Mouse (Mus musculus): ENCODE results near the gene Myo16. TPM values are rescaled to one million over a fixed set of nuclear protein-coding genes. Genes with fewer than 3 reads are reported as not detected.

Gene Myo16
- polyA plus RNA-seq, 1 experiment: 0.02 TPM

GRCm38 (mm10) chr8:10225018-10225417, 71.3 kb downstream of the Myo16 start:
- no peaks in the 10 kb centered on the region for H3K79me2 ChIP-seq (ENCODE audit: control insufficient read depth, insufficient read depth)
- TF ChIP-seq CEBPB (IDR thresholded peaks at IDR 0.05; ENCODE audit: low read depth) (no peak), CTCF (IDR thresholded peaks at IDR 0.05; ENCODE audit: control insufficient read depth, insufficient read depth, insufficient read length) (no peak), FOSL1 (IDR thresholded peaks at IDR 0.05; ENCODE audit: insufficient read depth, low read length, poor library complexity, severe bottlenecking) (no peak), MYOG (IDR thresholded peaks at IDR 0.05; ENCODE audit: control insufficient read depth, extremely low read depth, insufficient read length) (no peak), MAX (IDR thresholded peaks at IDR 0.05) (no peak), USF1 (IDR thresholded peaks at IDR 0.05; ENCODE audit: low read depth) (no peak)
- H3ac ChIP-seq (ENCODE audit: control insufficient read depth, insufficient read length, low read depth): no peak overlapping the region
- H3K27me3 ChIP-seq (ENCODE audit: control insufficient read depth, insufficient read depth, insufficient read length): no peaks in the 10 kb centered on the region
- no peaks in the 10 kb centered on the region for H3K79me3 ChIP-seq (ENCODE audit: low read depth)
- no peaks in the 10 kb centered on the region for H3K36me3 ChIP-seq (ENCODE audit: control insufficient read depth, insufficient read depth)
- H3K4me3 ChIP-seq (ENCODE audit: insufficient read depth, poor library complexity, severe bottlenecking): no peak overlapping the region

DNA sequence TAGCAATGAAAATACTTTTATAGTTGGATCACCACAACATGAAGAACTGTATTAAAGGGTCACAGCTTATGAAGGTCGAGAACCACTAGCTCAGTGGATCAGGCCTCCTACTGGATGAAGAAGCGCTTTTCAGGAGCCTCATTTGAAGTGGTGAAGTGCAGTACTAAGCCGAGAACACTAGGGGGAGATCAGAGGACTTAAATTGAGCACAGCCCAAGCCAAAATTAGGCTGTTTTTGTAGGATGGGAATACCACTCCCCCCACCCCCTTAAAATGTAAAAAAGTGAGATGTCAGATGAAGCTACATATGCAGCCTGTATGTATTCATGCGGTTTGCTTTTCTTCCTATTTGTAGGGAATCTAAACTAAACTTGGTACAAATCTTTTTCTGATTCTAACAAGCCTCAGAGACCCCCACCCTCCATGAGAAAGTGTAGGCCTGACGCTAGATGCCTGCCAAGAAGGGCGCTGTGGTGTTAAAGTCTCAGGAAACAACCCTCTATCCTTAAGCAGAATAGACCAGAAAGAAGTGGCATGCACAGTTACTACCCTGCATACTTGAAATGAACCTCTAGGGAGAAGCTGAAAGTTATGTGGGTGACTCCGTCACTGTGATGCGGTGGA, 77.1 kb downstream of the Myo16 start:
- TF ChIP-seq MAX (IDR thresholded peaks at IDR 0.05) (no peak), MYOD1 (IDR thresholded peaks at IDR 0.05; ENCODE audit: control insufficient read depth, insufficient read length, low read depth) (no peak), MYOG (IDR thresholded peaks at IDR 0.05; ENCODE audit: control insufficient read depth, extremely low read depth, insufficient read length) (no peak), CEBPB (IDR thresholded peaks at IDR 0.05; ENCODE audit: low read depth) (no peak), CTCF (IDR thresholded peaks at IDR 0.05; ENCODE audit: control insufficient read depth, insufficient read depth, insufficient read length) (no peak), FOSL1 (IDR thresholded peaks at IDR 0.05; ENCODE audit: insufficient read depth, low read length, poor library complexity, severe bottlenecking) (no peak), USF1 (IDR thresholded peaks at IDR 0.05; ENCODE audit: low read depth) (no peak)
- no peak overlapping the region for H3K4me3 ChIP-seq (ENCODE audit: insufficient read depth, poor library complexity, severe bottlenecking)
- no peaks in the 10 kb centered on the region for H3K79me3 ChIP-seq (ENCODE audit: low read depth)
- H3K27me3 ChIP-seq (ENCODE audit: control insufficient read depth, insufficient read depth, insufficient read length): no peaks in the 10 kb centered on the region
- H3ac ChIP-seq (ENCODE audit: control insufficient read depth, insufficient read length, low read depth): no peak overlapping the region
- H3K79me2 ChIP-seq (ENCODE audit: control insufficient read depth, insufficient read depth): no peaks in the 10 kb centered on the region
- H3K36me3 ChIP-seq (ENCODE audit: control insufficient read depth, insufficient read depth): no peaks in the 10 kb centered on the region

- Histone ChIP-seq H3K79me2 (ENCODE audit: control insufficient read depth, insufficient read depth) (no peaks in the 10 kb centered on the region), H3K27me3 (ENCODE audit: control insufficient read depth, insufficient read depth, insufficient read length) (no peaks in the 10 kb centered on the region), H3K4me3 (ENCODE audit: insufficient read depth, poor library complexity, severe bottlenecking) (no peak overlapping the region), H3ac (ENCODE audit: control insufficient read depth, insufficient read length, low read depth) (no peak overlapping the region), H3K36me3 (ENCODE audit: control insufficient read depth, insufficient read depth) (no peaks in the 10 kb centered on the region), H3K79me3 (ENCODE audit: low read depth) (no peaks in the 10 kb centered on the region)
- no peak for TF ChIP-seq MYOD1 (IDR thresholded peaks at IDR 0.05; ENCODE audit: control insufficient read depth, insufficient read length, low read depth)
- no peak for TF ChIP-seq CTCF (IDR thresholded peaks at IDR 0.05; ENCODE audit: control insufficient read depth, insufficient read depth, insufficient read length)
- TF ChIP-seq MYOG (IDR thresholded peaks at IDR 0.05; ENCODE audit: control insufficient read depth, extremely low read depth, insufficient read length): no peak
- no peak for TF ChIP-seq FOSL1 (IDR thresholded peaks at IDR 0.05; ENCODE audit: insufficient read depth, low read length, poor library complexity, severe bottlenecking)
- no peak for TF ChIP-seq USF1 (IDR thresholded peaks at IDR 0.05; ENCODE audit: low read depth)
- TF ChIP-seq CEBPB (IDR thresholded peaks at IDR 0.05; ENCODE audit: low read depth): no peak
Observed at GRCm38 (mm10) chr8:10234516-10234915, 80.8 kb downstream of the Myo16 start.

DNA sequence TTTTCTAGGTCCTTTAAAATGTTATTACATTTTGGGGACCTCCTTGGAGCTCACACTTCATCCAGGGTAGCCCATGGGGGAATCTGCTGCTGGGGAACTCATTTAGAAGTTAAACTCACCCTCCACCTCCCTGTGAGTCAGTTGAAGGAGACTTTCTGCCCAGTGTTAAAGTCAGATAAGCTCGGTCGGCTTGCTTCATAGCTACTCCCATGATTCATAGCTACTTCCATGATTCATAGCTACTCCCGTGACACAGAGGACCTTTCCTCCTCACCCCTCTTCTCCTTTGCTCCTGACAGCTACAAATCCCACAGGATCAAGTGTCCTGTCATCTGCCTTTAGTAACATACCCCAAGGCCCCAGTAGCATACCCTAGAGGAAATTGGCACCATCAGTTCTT, 89.6 kb downstream of the Myo16 start:
- no peaks in the 10 kb centered on the region for H3K36me3 ChIP-seq (ENCODE audit: control insufficient read depth, insufficient read depth)
- H3K4me3 ChIP-seq (ENCODE audit: insufficient read depth, poor library complexity, severe bottlenecking): no peak overlapping the region
- no peak overlapping the region for H3ac ChIP-seq (ENCODE audit: control insufficient read depth, insufficient read length, low read depth)
- no peaks in the 10 kb centered on the region for H3K79me2 ChIP-seq (ENCODE audit: control insufficient read depth, insufficient read depth)
- TF ChIP-seq MYOD1 (IDR thresholded peaks at IDR 0.05; ENCODE audit: control insufficient read depth, insufficient read length, low read depth) (no peak), CTCF (IDR thresholded peaks at IDR 0.05; ENCODE audit: control insufficient read depth, insufficient read depth, insufficient read length) (no peak), FOSL1 (IDR thresholded peaks at IDR 0.05; ENCODE audit: insufficient read depth, low read length, poor library complexity, severe bottlenecking) (no peak), CEBPB (IDR thresholded peaks at IDR 0.05; ENCODE audit: low read depth) (no peak), MYOG (IDR thresholded peaks at IDR 0.05; ENCODE audit: control insufficient read depth, extremely low read depth, insufficient read length) (no peak), USF1 (IDR thresholded peaks at IDR 0.05; ENCODE audit: low read depth) (no peak), MAX (IDR thresholded peaks at IDR 0.05) (no peak)
- H3K27me3 ChIP-seq (ENCODE audit: control insufficient read depth, insufficient read depth, insufficient read length): no peaks in the 10 kb centered on the region
- no peaks in the 10 kb centered on the region for H3K79me3 ChIP-seq (ENCODE audit: low read depth)

GRCm38 (mm10) chr8:10249156-10249555, 95.4 kb downstream of the Myo16 start:
- H3ac ChIP-seq (ENCODE audit: control insufficient read depth, insufficient read length, low read depth): no peak overlapping the region
- H3K27me3 ChIP-seq (ENCODE audit: control insufficient read depth, insufficient read depth, insufficient read length): peaks cover 8% of the 10 kb centered on the region
- no peak for TF ChIP-seq MAX (IDR thresholded peaks at IDR 0.05)
- TF ChIP-seq MYOD1 (IDR thresholded peaks at IDR 0.05; ENCODE audit: control insufficient read depth, insufficient read length, low read depth): no peak
- no peak for TF ChIP-seq MYOG (IDR thresholded peaks at IDR 0.05; ENCODE audit: control insufficient read depth, extremely low read depth, insufficient read length)
- no peak for TF ChIP-seq CEBPB (IDR thresholded peaks at IDR 0.05; ENCODE audit: low read depth)
- TF ChIP-seq CTCF (IDR thresholded peaks at IDR 0.05; ENCODE audit: control insufficient read depth, insufficient read depth, insufficient read length): no peak
- no peak for TF ChIP-seq FOSL1 (IDR thresholded peaks at IDR 0.05; ENCODE audit: insufficient read depth, low read length, poor library complexity, severe bottlenecking)
- no peak for TF ChIP-seq USF1 (IDR thresholded peaks at IDR 0.05; ENCODE audit: low read depth)
- H3K4me3 ChIP-seq (ENCODE audit: insufficient read depth, poor library complexity, severe bottlenecking): no peak overlapping the region
- no peaks in the 10 kb centered on the region for H3K79me2 ChIP-seq (ENCODE audit: control insufficient read depth, insufficient read depth)
- no peaks in the 10 kb centered on the region for H3K79me3 ChIP-seq (ENCODE audit: low read depth)
- no peaks in the 10 kb centered on the region for H3K36me3 ChIP-seq (ENCODE audit: control insufficient read depth, insufficient read depth)

All from C2C12 (cell line).